Mouse (Mus musculus) intestine, embryonic 15.5 days (tissue): ENCODE measurements around the gene Trip10. TPM values are rescaled to one million over a fixed set of nuclear protein-coding genes. Genes with fewer than 3 reads are reported as not detected.
A peak's percentile ranks its signal among the peaks of the same experiment; 100 is the strongest.

Source experiments
- ATAC-seq: fragments of 200-750 bp; cut with Nextera tagmentation; 2 replicates; pipeline ENCODE4 v1.8.0; 2017; ENCODE audit warnings: moderate TSS enrichment, moderate library complexity
- H3K27ac ChIP-seq: fragments of 300-500 bp; sonication (generic); 2 replicates; pipeline ENCODE4 v1.5.1; 2015; ENCODE audit warnings: mild to moderate bottlenecking, inconsistent platforms
- H3K27me3 ChIP-seq: fragments of 300-500 bp; sonication (generic); replicated peaks from 2 replicates; pipeline ENCODE4 v1.6.1; 2015; ENCODE audit warnings: inconsistent platforms
- H3K36me3 ChIP-seq: fragments of 300-500 bp; sonication (generic); 2 replicates; pipeline ENCODE4 v1.6.1; 2015; ENCODE audit warnings: inconsistent platforms
- H3K4me1 ChIP-seq: fragments of 300-500 bp; sonication (generic); replicated peaks from 2 replicates; pipeline ENCODE4 v1.6.1; 2015; ENCODE audit warnings: inconsistent platforms
- H3K4me2 ChIP-seq: fragments of 300-500 bp; sonication (generic); replicated peaks from 2 replicates; pipeline ENCODE4 v1.6.1; 2015; ENCODE audit warnings: mild to moderate bottlenecking, inconsistent platforms
- H3K4me3 ChIP-seq: fragments of 300-500 bp; sonication (generic); replicated peaks from 2 replicates; pipeline ENCODE4 v1.5.1; 2015; ENCODE audit warnings: inconsistent platforms
- H3K9ac ChIP-seq: fragments of 300-500 bp; sonication (generic); 2 replicates; pipeline ENCODE4 v1.6.1; 2015; ENCODE audit warnings: inconsistent platforms
- H3K9me3 ChIP-seq: fragments of 300-500 bp; sonication (generic); 2 replicates; pipeline ENCODE4 v1.6.1; 2016; ENCODE audit warnings: inconsistent platforms
- WGBS: fragments of 180-500 bp; shearing (Covaris S2); methylation state at CpG from one replicate; pipeline ENCODE4 v1.1.7; 2015; 5-methylcytosine and 5-hydroxymethylcytosine counted together
- polyA plus RNA-seq: library from polyadenylated mRNA; unstranded; fragments of >200 nt; fragmentation: Nextera tagmentation; extraction: Ambion mirVana; gene quantifications from 2 replicates; pipeline ENCODE4 v1.2.1, GENCODE M21; 2015

Gene Trip10
- polyA plus RNA-seq, 1 experiment from 2014 or later = 46.1 TPM

DNA sequence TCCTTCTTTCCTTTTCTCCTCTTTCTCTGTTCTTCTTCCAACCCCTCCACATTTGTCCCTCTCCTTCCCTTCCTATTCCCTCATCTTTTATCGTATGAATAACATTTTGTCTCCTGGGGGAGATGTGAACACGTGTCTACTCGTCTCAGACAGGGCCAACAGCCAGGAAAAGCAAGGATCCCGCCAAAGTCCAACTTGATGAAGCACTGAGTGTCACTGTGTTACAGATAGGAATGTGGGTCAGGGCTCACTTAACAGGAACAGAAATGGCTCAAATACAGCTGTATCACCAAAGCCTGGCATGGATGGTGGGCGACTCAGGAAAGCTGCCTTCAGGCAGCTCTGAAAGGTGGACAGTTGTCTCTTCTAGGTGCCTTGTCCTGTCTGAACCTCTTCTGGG is 40.0 kb downstream of the Trip10 start:
- ATAC-seq = no peak
- H3K4me1 ChIP-seq = no peaks in the 10 kb centered on the region
- no peaks in the 10 kb centered on the region for H3K27me3 ChIP-seq
- H3K27ac ChIP-seq = no peak overlapping the region
- H3K9ac ChIP-seq = no peak overlapping the region
- WGBS = 79% methylated on average over 5 of the region's 5 CpGs
- H3K4me2 ChIP-seq = no peak overlapping the region
- no peaks in the 10 kb centered on the region for H3K36me3 ChIP-seq
- H3K9me3 ChIP-seq = no peaks in the 10 kb centered on the region
- no peak overlapping the region for H3K4me3 ChIP-seq

DNA sequence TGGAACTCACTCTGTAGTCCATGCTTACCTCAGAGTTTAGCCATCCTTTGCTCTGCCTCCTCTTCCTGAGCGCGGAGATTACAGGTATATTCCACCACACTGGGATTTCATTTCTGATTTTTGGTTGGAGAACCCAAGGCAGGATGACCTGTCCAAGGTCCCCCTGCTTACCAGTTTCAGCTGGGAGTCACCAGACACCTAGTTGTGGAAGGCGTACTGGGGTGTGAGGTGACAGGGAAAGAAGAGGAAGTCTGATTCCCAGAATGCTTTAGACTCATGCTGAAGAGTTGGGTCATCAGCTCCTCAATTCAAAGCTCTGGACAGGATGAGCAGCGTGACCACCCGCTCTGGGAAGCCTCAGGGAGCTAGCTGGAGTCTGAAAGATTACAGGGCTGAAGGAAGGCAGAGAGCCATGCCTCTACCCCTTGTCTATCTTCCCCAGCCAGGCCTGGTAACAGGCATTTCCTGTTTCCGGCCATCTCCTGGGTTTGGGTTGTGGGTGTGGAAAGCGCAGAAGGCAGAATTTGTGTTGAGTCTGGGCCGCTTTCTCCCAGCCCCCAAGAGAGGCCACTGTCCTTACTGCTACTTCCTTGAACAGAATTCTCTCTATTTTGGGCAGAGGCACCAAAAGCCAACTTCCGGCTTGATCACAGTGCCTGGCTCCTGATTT is 40.9 kb downstream of the Trip10 start:
- WGBS = 78% methylated on average over 9 of the region's 9 CpGs
- no peaks in the 10 kb centered on the region for H3K36me3 ChIP-seq
- no peak overlapping the region for H3K27ac ChIP-seq
- no peak overlapping the region for H3K4me3 ChIP-seq
- no peaks in the 10 kb centered on the region for H3K4me1 ChIP-seq
- H3K9me3 ChIP-seq = no peaks in the 10 kb centered on the region
- H3K9ac ChIP-seq = no peak overlapping the region
- no peak overlapping the region for H3K4me2 ChIP-seq
- no peaks in the 10 kb centered on the region for H3K27me3 ChIP-seq
- ATAC-seq = no peak

DNA sequence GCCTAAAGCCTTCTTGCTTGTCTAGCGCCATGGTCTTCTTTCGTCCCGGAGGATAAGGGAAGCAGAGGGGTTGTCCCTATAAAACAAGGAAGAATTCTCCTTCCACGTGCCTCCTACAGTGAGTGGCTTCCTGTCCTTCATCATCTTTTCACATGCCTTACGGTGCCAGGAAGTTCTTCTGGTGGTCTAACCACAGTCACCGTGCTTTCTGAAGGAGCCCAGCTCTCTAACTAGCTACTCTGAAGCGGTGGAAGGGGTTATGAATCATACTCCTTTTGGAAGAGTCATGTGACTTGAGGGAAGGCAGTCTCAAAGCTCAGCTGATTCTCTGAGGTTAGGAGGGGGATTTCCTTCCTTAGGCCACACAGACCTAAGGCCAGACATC is 41.4 kb downstream of the Trip10 start:
- Histone ChIP-seq H3K4me2 (no peak overlapping the region), H3K4me1 (no peaks in the 10 kb centered on the region), H3K4me3 (no peak overlapping the region), H3K36me3 (no peaks in the 10 kb centered on the region), H3K9ac (no peak overlapping the region), H3K27me3 (no peaks in the 10 kb centered on the region), H3K27ac (no peak overlapping the region), H3K9me3 (no peaks in the 10 kb centered on the region)
- 79% methylated on average over 7 of the region's 7 CpGs for WGBS
- no peak for ATAC-seq

DNA sequence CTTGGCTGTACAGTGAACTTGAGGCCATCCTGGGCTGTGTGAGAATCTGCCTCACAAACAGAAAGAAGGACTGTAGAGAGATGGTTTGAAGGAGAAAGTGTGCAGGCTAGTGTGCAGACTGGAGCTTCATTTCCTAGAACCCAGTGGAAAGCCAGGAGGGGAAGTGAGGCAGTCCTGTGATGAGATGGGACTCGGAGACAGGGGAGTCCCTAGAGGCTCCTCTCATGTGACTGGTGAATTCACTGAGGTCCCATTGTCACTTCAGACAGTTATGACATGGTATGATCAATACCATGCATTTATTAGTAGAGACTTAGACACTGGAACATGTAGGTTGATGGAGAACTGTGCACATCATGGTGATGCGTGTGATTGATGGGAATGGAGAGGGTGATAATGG is 43.0 kb downstream of the Trip10 start:
- Histone ChIP-seq H3K4me1 (no peaks in the 10 kb centered on the region), H3K36me3 (no peaks in the 10 kb centered on the region), H3K4me3 (no peak overlapping the region), H3K9ac (no peak overlapping the region), H3K27me3 (no peaks in the 10 kb centered on the region), H3K9me3 (no peaks in the 10 kb centered on the region), H3K27ac (no peak overlapping the region), H3K4me2 (no peak overlapping the region)
- no peak for ATAC-seq
- WGBS = 84% methylated on average over 2 of the region's 2 CpGs

DNA sequence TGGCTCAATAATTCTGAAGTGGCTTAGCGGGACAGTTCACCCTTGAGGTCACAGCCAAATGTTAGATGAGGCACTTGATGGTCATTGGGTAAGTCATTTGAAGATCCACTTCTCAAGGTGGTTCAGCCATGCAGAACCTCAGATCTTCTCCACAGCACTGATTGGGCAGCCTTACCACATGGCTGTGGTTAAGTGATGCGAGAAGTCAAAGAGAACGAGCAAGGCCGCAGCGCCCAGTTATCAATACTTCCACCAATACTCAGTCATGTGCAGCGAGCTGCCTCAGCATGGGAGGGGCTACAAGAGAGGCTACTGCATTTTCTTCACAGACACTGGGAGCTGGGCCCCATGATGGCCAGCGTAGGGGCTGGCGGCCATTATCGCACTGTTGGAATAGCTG is 43.7 kb downstream of the Trip10 start:
- 92% methylated on average over 9 of the region's 9 CpGs for WGBS
- H3K27me3 ChIP-seq = no peaks in the 10 kb centered on the region
- ATAC-seq = no peak

DNA sequence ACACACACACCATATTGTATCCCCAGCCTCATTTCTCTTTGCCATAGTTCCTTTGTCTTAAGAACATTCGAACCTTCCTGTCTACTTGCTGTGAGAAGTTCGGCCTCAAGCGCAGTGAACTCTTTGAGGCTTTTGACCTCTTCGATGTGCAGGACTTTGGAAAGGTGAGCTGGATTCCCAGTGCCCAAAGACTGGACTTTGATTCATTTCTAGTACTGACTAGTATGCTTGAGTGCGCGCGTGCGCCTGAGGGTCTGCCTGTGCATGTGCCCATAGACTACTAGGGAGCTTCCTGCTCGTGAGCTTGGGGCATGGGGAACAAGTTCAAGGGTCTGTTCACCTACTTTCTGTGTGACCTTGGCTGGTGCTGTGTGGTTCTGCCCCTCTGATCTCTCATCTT is 46.7 kb downstream of the Trip10 start:
- Histone ChIP-seq H3K27me3 (no peaks in the 10 kb centered on the region), H3K4me1 (no peaks in the 10 kb centered on the region), H3K9me3 (no peaks in the 10 kb centered on the region), H3K4me3 (no peak overlapping the region), H3K9ac (no peak overlapping the region), H3K4me2 (no peak overlapping the region), H3K27ac (no peak overlapping the region), H3K36me3 (no peaks in the 10 kb centered on the region)
- 92% methylated on average over 9 of the region's 9 CpGs for WGBS
- ATAC-seq = no peak

More for the DNA sequence above, 43.7 kb downstream of the Trip10 start:
- no peak overlapping the region for H3K4me2 ChIP-seq
- H3K27ac ChIP-seq = no peak overlapping the region
- H3K4me3 ChIP-seq = no peak overlapping the region
- H3K4me1 ChIP-seq = no peaks in the 10 kb centered on the region
- no peaks in the 10 kb centered on the region for H3K36me3 ChIP-seq
- no peaks in the 10 kb centered on the region for H3K9me3 ChIP-seq
- no peak overlapping the region for H3K9ac ChIP-seq

DNA sequence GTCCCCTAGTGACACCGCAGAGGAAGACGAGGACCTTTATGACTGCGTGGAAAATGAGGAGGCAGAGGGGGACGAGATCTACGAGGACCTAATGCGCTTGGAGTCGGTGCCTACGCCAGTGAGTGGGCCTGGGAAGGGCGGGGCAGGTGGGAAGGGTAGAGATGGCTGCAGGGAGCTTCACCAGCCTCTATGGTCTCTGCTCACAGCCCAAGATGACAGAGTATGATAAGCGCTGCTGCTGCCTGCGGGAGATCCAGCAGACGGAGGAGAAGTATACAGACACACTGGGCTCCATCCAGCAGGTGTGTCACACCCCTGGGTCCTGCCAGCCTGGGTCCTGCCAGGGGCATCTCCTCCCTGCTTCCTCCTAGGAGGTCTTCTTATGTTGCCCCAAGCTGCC is 47.8 kb downstream of the Trip10 start:
- no peak for ATAC-seq
- Histone ChIP-seq H3K27me3 (no peaks in the 10 kb centered on the region), H3K9me3 (no peaks in the 10 kb centered on the region), H3K36me3 (no peaks in the 10 kb centered on the region), H3K27ac (no peak overlapping the region), H3K9ac (no peak overlapping the region), H3K4me3 (no peak overlapping the region), H3K4me2 (no peak overlapping the region), H3K4me1 (no peaks in the 10 kb centered on the region)
- 82% methylated on average over 12 of the region's 12 CpGs for WGBS

DNA sequence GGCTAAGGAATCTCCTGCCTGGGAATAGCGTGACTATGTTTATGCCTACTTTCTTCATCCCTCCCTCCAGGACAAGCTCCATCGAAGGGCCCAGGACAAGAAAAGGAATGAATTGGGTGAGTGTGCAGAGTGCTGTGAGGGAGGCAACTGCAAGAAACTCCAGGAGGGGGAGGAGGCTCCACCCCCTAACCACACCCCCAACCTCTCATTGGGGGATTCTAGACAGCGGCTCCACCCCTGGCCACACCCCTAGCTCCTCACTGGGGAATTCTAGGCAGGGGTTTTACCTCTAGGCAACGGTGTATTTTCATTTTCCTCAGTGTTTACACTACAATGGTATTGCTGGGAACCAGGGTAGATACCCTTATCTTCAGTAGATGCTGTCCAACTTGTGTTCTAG is 56.3 kb downstream of the Trip10 start:
- Histone ChIP-seq H3K9me3 (no peaks in the 10 kb centered on the region), H3K27ac (no peak overlapping the region), H3K36me3 (no peaks in the 10 kb centered on the region), H3K4me1 (no peaks in the 10 kb centered on the region), H3K27me3 (no peaks in the 10 kb centered on the region), H3K4me2 (no peak overlapping the region), H3K9ac (no peak overlapping the region), H3K4me3 (no peak overlapping the region)
- no peak for ATAC-seq
- WGBS = 65% methylated on average over 4 of the region's 4 CpGs

DNA sequence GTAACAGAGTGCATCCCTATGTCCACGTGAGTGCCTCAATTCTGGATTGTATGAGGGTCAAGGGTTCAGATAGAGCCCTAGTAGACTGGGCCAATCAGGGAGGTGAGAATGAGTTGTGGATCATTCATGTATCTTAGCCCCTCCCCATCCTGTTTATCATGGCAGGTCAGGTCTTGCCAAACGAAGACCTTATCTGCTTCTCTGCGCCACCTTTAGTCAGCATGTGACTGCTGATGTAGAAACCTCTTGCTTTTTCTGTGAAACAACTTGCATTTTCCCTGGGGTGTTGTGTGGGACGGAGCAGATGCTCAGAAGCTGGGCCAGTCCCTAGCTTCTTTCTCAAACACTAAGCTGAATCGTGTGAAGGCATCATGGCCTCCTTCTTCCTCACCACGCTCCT is 57.8 kb downstream of the Trip10 start:
- Histone ChIP-seq H3K9ac (no peak overlapping the region), H3K4me1 (no peaks in the 10 kb centered on the region), H3K9me3 (no peaks in the 10 kb centered on the region), H3K36me3 (no peaks in the 10 kb centered on the region), H3K4me2 (no peak overlapping the region), H3K27ac (no peak overlapping the region), H3K27me3 (no peaks in the 10 kb centered on the region), H3K4me3 (no peak overlapping the region)
- 77% methylated on average over 6 of the region's 6 CpGs for WGBS
- ATAC-seq = no peak; the same call in 1 of the 2 replicates

DNA sequence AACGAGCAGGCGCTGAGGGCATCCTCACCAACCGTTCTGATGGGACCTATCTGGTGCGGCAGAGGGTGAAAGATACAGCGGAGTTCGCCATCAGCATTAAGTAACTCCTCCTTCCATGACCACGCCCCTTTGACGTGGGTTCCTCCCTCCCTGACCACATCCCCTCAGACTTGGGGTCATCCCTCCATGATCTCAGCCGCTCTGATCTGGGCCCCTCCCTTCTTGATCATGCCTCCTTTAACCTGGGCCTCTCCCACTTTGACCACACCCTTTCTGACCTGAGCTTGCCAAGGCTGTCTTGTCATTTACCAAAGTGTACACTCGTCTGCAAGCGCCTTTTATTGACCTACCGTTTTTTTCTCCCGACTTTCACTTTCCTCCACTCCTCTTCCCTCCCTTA is 62.5 kb downstream of the Trip10 start:
- H3K4me1 ChIP-seq = no peaks in the 10 kb centered on the region
- 33% methylated on average over 13 of the region's 13 CpGs for WGBS
- H3K27ac ChIP-seq = no peak overlapping the region
- H3K36me3 ChIP-seq = no peaks in the 10 kb centered on the region
- H3K9ac ChIP-seq = no peak overlapping the region
- H3K27me3 ChIP-seq = no peaks in the 10 kb centered on the region
- no peaks in the 10 kb centered on the region for H3K9me3 ChIP-seq
- peak overlapping the region; percentile 31; the same call in 1 of the 2 replicates for H3K4me2 ChIP-seq
- peak; percentile 66; the same call in 1 of the 2 replicates for ATAC-seq
- no peak overlapping the region for H3K4me3 ChIP-seq

Other genes starting within 250 kb of the Trip10 start
- 0.45 TPM in 1 of 2 replicates, not detected in the other for gene Pspn, start 249.4 kb upstream of the Trip10 start, polyA plus RNA-seq
- gene Gtf2f1, start 238.2 kb upstream of the Trip10 start, polyA plus RNA-seq = 60.0 and 61.8 TPM in 2 replicates
- 0.24 and 0.42 TPM in 2 replicates for gene Gm17949, start 238.0 kb upstream of the Trip10 start, polyA plus RNA-seq
- 37.5 and 38.9 TPM in 2 replicates for gene Khsrp, start 217.9 kb upstream of the Trip10 start, polyA plus RNA-seq
- not detected in 2 replicates for gene Slc25a41, start 207.8 kb upstream of the Trip10 start, polyA plus RNA-seq
- gene Crb3, start 190.3 kb upstream of the Trip10 start, polyA plus RNA-seq = 90.2 and 91.6 TPM in 2 replicates
- gene Slc25a23, start 189.6 kb upstream of the Trip10 start, polyA plus RNA-seq = 7.8 and 8.8 TPM in 2 replicates
- gene Dennd1c, start 170.9 kb upstream of the Trip10 start, polyA plus RNA-seq = 6.5 and 6.7 TPM in 2 replicates
- 24.2 and 27.1 TPM in 2 replicates for gene Tubb4a, start 161.7 kb upstream of the Trip10 start, polyA plus RNA-seq
- gene Tnfsf9, start 144.1 kb upstream of the Trip10 start, polyA plus RNA-seq = 8.3 and 8.9 TPM in 2 replicates
- 0.23 TPM in 1 of 2 replicates, not detected in the other for gene Cd70, start 99.7 kb upstream of the Trip10 start, polyA plus RNA-seq
- 0.23 and 0.29 TPM in 2 replicates for gene Tnfsf14, start 55.3 kb upstream of the Trip10 start, polyA plus RNA-seq
- 4.3 and 7.7 TPM in 2 replicates for gene C3, start 21.3 kb upstream of the Trip10 start, polyA plus RNA-seq
- 32.6 and 34.7 TPM in 2 replicates for gene Gpr108, start 1.0 kb upstream of the Trip10 start, polyA plus RNA-seq
- 3.2 TPM in 2 replicates for gene Vav1, start 29.6 kb downstream of the Trip10 start, polyA plus RNA-seq
- 5.7 and 6.3 TPM in 2 replicates for gene Adgre1, start 109.2 kb downstream of the Trip10 start, polyA plus RNA-seq